Mouse (Mus musculus): ENCODE results near the gene Gstp2. TPM values are rescaled to one million over a fixed set of nuclear protein-coding genes. Genes with fewer than 3 reads are reported as not detected.

Gstp2 gene
- total and polyA plus RNA-seq, 2 experiments from 2014 or later, result 0.52 to 2.2 TPM

GRCm38 (mm10) chr19:4083316-4083715 is 37.5 kb upstream of the Gstp2 start:
- ATAC-seq, result no peak
- Histone ChIP-seq H3K9ac (replicated peaks; ENCODE audit: low read length) (no peak overlapping the region), H3K27ac (no peak overlapping the region), H3K4me3 (ENCODE audit: low read length) (no peak overlapping the region), H3K4me2 (ENCODE audit: low read depth, low read length) (no peak overlapping the region), H3K36me3 (ENCODE audit: insufficient read depth, low read length) (no peaks in the 10 kb centered on the region), H3K27me3 (ENCODE audit: insufficient read depth, low read length) (no peaks in the 10 kb centered on the region), H3K9me3 (ENCODE audit: low read length) (no peaks in the 10 kb centered on the region), H3K4me1 (ENCODE audit: insufficient read depth, low read length) (no peaks in the 10 kb centered on the region)
- 79% methylated on average over 7 of the region's 7 CpGs for WGBS
- TF ChIP-seq CTCF (IDR thresholded peaks at IDR 0.05; ENCODE audit: low read depth), result no peak
- no peak for DNase-seq (ENCODE audit: low spot score)

- no peak overlapping the region for H3K4me3 ChIP-seq (ENCODE audit: low read length)
- DNase-seq (ENCODE audit: low spot score) (no peak), ATAC-seq (no peak)
- H3K4me1 ChIP-seq (ENCODE audit: insufficient read depth, low read length), result no peaks in the 10 kb centered on the region
- no peak overlapping the region for H3K27ac ChIP-seq
- H3K4me2 ChIP-seq (ENCODE audit: low read depth, low read length), result no peak overlapping the region
- no peaks in the 10 kb centered on the region for H3K9me3 ChIP-seq (ENCODE audit: low read length)
- 82% methylated on average over 11 of the region's 11 CpGs for WGBS
- no peak overlapping the region for H3K9ac ChIP-seq (replicated peaks; ENCODE audit: low read length)
- no peak for TF ChIP-seq CTCF (IDR thresholded peaks at IDR 0.05; ENCODE audit: low read depth)
- no peaks in the 10 kb centered on the region for H3K27me3 ChIP-seq (ENCODE audit: insufficient read depth, low read length)
- H3K36me3 ChIP-seq (ENCODE audit: insufficient read depth, low read length), result no peaks in the 10 kb centered on the region
Measured at GRCm38 (mm10) chr19:4082219-4082965, 36.6 kb upstream of the Gstp2 start.

GRCm38 (mm10) chr19:4081394-4081793 is 35.6 kb upstream of the Gstp2 start, which contains the start of gene Cabp2:
Cabp2 (plus strand) TSS chr19:4081578.
- no peak for ATAC-seq
- no peak for TF ChIP-seq CTCF (IDR thresholded peaks at IDR 0.05; ENCODE audit: low read depth)
- 55% methylated on average over 3 of the region's 3 CpGs for WGBS

GRCm38 (mm10) chr19:4080511-4081009 is 34.7 kb upstream of the Gstp2 start:
- DNase-seq (ENCODE audit: low spot score), result no peak
- ATAC-seq, result no peak
- H3K9ac ChIP-seq (replicated peaks; ENCODE audit: low read length), result no peak overlapping the region
- no peaks in the 10 kb centered on the region for H3K4me1 ChIP-seq (ENCODE audit: insufficient read depth, low read length)
- H3K36me3 ChIP-seq (ENCODE audit: insufficient read depth, low read length), result no peaks in the 10 kb centered on the region
- H3K27me3 ChIP-seq (ENCODE audit: insufficient read depth, low read length), result no peaks in the 10 kb centered on the region
- no peak overlapping the region for H3K4me3 ChIP-seq (ENCODE audit: low read length)
- H3K9me3 ChIP-seq (ENCODE audit: low read length), result no peaks in the 10 kb centered on the region
- H3K27ac ChIP-seq, result no peak overlapping the region
- no peak for TF ChIP-seq CTCF (IDR thresholded peaks at IDR 0.05; ENCODE audit: low read depth)
- H3K4me2 ChIP-seq (ENCODE audit: low read depth, low read length), result no peak overlapping the region
- 62% methylated on average over 8 of the region's 8 CpGs for WGBS

More at GRCm38 (mm10) chr19:4081394-4081793, 35.6 kb upstream of the Gstp2 start, which contains the start of gene Cabp2:
- H3K27me3 ChIP-seq (ENCODE audit: insufficient read depth, low read length), result no peaks in the 10 kb centered on the region
- H3K9ac ChIP-seq (replicated peaks; ENCODE audit: low read length), result no peak within 1 kb of the TSS
- H3K9me3 ChIP-seq (ENCODE audit: low read length), result no peaks in the 10 kb centered on the region
- H3K4me1 ChIP-seq (ENCODE audit: insufficient read depth, low read length), result no peaks in the 10 kb centered on the region
- H3K36me3 ChIP-seq (ENCODE audit: insufficient read depth, low read length), result no peaks in the 10 kb centered on the region
- H3K4me2 ChIP-seq (ENCODE audit: low read depth, low read length), result no peak within 1 kb of the TSS
- H3K4me3 ChIP-seq (ENCODE audit: low read length), result no peak within 1 kb of the TSS
- H3K27ac ChIP-seq, result no peak within 1 kb of the TSS
- DNase-seq (ENCODE audit: low spot score), result no peak

GRCm38 (mm10) chr19:4079594-4079993 is 33.8 kb upstream of the Gstp2 start:
- H3K27me3 ChIP-seq (ENCODE audit: insufficient read depth, low read length), result no peaks in the 10 kb centered on the region
- DNase-seq (ENCODE audit: low spot score), result no peak
- no peak overlapping the region for H3K9ac ChIP-seq (replicated peaks; ENCODE audit: low read length)
- no peak for TF ChIP-seq CTCF (IDR thresholded peaks at IDR 0.05; ENCODE audit: low read depth)
- no peaks in the 10 kb centered on the region for H3K4me1 ChIP-seq (ENCODE audit: insufficient read depth, low read length)
- H3K9me3 ChIP-seq (ENCODE audit: low read length), result no peaks in the 10 kb centered on the region
- H3K27ac ChIP-seq, result no peak overlapping the region
- H3K36me3 ChIP-seq (ENCODE audit: insufficient read depth, low read length), result no peaks in the 10 kb centered on the region
- H3K4me2 ChIP-seq (ENCODE audit: low read depth, low read length), result no peak overlapping the region
- no peak overlapping the region for H3K4me3 ChIP-seq (ENCODE audit: low read length)
- WGBS, result 76% methylated on average over 1 of the region's 1 CpGs
- ATAC-seq, result no peak

- DNase-seq (ENCODE audit: low spot score) (no peak), ATAC-seq (no peak)
- 88% methylated on average over 1 of the region's 1 CpGs for WGBS
- no peaks in the 10 kb centered on the region for H3K36me3 ChIP-seq (ENCODE audit: insufficient read depth, low read length)
- no peaks in the 10 kb centered on the region for H3K9me3 ChIP-seq (ENCODE audit: low read length)
- no peak overlapping the region for H3K27ac ChIP-seq
- H3K4me1 ChIP-seq (ENCODE audit: insufficient read depth, low read length), result no peaks in the 10 kb centered on the region
- H3K4me2 ChIP-seq (ENCODE audit: low read depth, low read length), result no peak overlapping the region
- H3K9ac ChIP-seq (replicated peaks; ENCODE audit: low read length), result no peak overlapping the region
- TF ChIP-seq CTCF (IDR thresholded peaks at IDR 0.05; ENCODE audit: low read depth), result no peak
- H3K27me3 ChIP-seq (ENCODE audit: insufficient read depth, low read length), result no peaks in the 10 kb centered on the region
- H3K4me3 ChIP-seq (ENCODE audit: low read length), result no peak overlapping the region
Measured at GRCm38 (mm10) chr19:4075531-4075930, 29.7 kb upstream of the Gstp2 start.
